Mouse (Mus musculus) intestine, embryonic 15.5 days (tissue): Measurements from ENCODE around the gene Arrdc2. TPM values are rescaled to one million over a fixed set of nuclear protein-coding genes. Genes with fewer than 3 reads are reported as not detected.

ENCODE experiments used
- ATAC-seq: fragments of 200-750 bp; cut with Nextera tagmentation; 2 replicates; pipeline ENCODE4 v1.8.0; 2017; ENCODE audit warnings: moderate TSS enrichment, moderate library complexity
- H3K27ac ChIP-seq: fragments of 300-500 bp; sonication (generic); 2 replicates; pipeline ENCODE4 v1.5.1; 2015; ENCODE audit warnings: mild to moderate bottlenecking, inconsistent platforms
- H3K27me3 ChIP-seq: fragments of 300-500 bp; sonication (generic); replicated peaks from 2 replicates; pipeline ENCODE4 v1.6.1; 2015; ENCODE audit warnings: inconsistent platforms
- H3K36me3 ChIP-seq: fragments of 300-500 bp; sonication (generic); 2 replicates; pipeline ENCODE4 v1.6.1; 2015; ENCODE audit warnings: inconsistent platforms
- H3K4me1 ChIP-seq: fragments of 300-500 bp; sonication (generic); replicated peaks from 2 replicates; pipeline ENCODE4 v1.6.1; 2015; ENCODE audit warnings: inconsistent platforms
- H3K4me2 ChIP-seq: fragments of 300-500 bp; sonication (generic); replicated peaks from 2 replicates; pipeline ENCODE4 v1.6.1; 2015; ENCODE audit warnings: mild to moderate bottlenecking, inconsistent platforms
- H3K4me3 ChIP-seq: fragments of 300-500 bp; sonication (generic); replicated peaks from 2 replicates; pipeline ENCODE4 v1.5.1; 2015; ENCODE audit warnings: inconsistent platforms
- H3K9ac ChIP-seq: fragments of 300-500 bp; sonication (generic); 2 replicates; pipeline ENCODE4 v1.6.1; 2015; ENCODE audit warnings: inconsistent platforms
- H3K9me3 ChIP-seq: fragments of 300-500 bp; sonication (generic); 2 replicates; pipeline ENCODE4 v1.6.1; 2016; ENCODE audit warnings: inconsistent platforms
- WGBS: fragments of 180-500 bp; shearing (Covaris S2); methylation state at CpG from one replicate; pipeline ENCODE4 v1.1.7; 2015; 5-methylcytosine and 5-hydroxymethylcytosine counted together
- polyA plus RNA-seq: library from polyadenylated mRNA; unstranded; fragments of >200 nt; fragmentation: Nextera tagmentation; extraction: Ambion mirVana; gene quantifications from 2 replicates; pipeline ENCODE4 v1.2.1, GENCODE M21; 2015

Gene Arrdc2
- polyA plus RNA-seq, 1 experiment from 2014 or later, result 7.5 TPM

DNA sequence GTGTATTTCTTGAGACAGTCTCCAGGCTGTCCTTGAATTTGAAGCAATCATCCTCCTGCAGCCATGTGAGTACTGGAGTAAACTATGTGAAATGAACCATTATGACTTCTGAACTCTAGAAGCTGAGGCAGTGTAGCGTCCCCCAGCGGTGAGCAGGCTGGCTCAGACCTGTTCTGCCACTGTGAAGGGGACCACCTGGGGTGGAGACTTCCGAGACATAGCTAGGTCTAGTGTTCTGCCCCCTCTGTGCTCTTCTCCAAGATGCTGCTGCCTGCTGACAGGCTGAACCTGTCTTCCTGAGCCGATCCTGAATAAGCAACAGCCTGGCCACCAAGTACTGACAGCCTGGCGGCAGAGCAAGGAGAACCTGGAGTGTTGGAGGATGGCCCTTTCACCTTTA lies 5.6 kb upstream of the Arrdc2 start:
- no peaks in the 10 kb centered on the region for H3K9me3 ChIP-seq
- H3K36me3 ChIP-seq, result no peaks in the 10 kb centered on the region
- no peak overlapping the region for H3K27ac ChIP-seq
- no peaks in the 10 kb centered on the region for H3K27me3 ChIP-seq
- 46% methylated on average over 5 of the region's 5 CpGs for WGBS
- H3K4me1 ChIP-seq, result peaks cover 15% of the 10 kb centered on the region
- no peak overlapping the region for H3K9ac ChIP-seq
- ATAC-seq, result no peak
- H3K4me2 ChIP-seq, result no peak overlapping the region
- no peak overlapping the region for H3K4me3 ChIP-seq

DNA sequence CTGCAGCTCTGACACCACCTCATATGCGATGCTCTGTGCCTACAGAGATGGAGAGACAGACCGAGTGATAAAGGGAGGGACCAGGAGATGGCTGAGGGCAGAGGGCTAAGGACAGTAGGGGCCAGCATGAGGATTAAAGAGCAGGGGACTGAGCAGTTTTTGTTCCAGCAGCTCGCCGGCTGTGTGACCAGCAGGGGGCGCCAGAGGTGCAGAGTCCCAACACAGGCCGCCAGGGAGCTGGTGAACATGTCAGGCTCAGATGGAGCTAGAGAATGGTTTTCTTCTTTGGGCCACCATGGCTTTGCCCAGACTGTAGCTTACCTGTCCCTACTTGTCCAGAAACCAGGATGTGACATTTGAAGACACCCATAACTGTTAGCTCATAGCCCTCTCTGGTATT lies 5.0 kb upstream of the Arrdc2 start:
- Histone ChIP-seq H3K36me3 (no peaks in the 10 kb centered on the region), H3K4me2 (no peak overlapping the region), H3K9ac (no peak overlapping the region), H3K4me1 (peaks cover 16% of the 10 kb centered on the region), H3K4me3 (no peak overlapping the region), H3K9me3 (no peaks in the 10 kb centered on the region), H3K27ac (no peak overlapping the region), H3K27me3 (no peaks in the 10 kb centered on the region)
- 2% methylated on average over 6 of the region's 6 CpGs for WGBS
- no peak for ATAC-seq

DNA sequence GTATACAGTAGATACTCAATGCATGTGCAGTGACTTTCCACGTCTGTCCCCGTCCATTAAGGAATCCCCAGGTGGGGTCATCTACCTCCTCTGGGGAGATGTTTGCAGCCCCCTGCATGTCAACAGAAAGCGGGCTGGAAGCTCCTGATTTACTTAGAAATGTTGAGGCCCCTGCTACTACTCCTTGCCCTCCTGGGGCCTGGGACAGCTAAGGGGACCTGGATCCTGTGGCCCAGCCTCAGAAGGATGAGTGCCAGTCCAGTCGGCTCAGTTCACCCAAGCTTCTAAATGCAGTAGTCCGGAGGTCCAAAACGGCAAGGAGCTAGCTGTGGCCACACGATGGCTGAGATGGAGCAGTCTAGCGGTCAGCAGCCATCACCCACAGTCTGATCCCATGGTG lies 4.4 kb upstream of the Arrdc2 start:
- Histone ChIP-seq H3K27ac (no peak overlapping the region), H3K4me2 (no peak overlapping the region), H3K4me1 (peaks cover 16% of the 10 kb centered on the region), H3K9ac (no peak overlapping the region), H3K4me3 (no peak overlapping the region), H3K36me3 (no peaks in the 10 kb centered on the region), H3K9me3 (no peaks in the 10 kb centered on the region), H3K27me3 (no peaks in the 10 kb centered on the region)
- 88% methylated on average over 8 of the region's 8 CpGs for WGBS
- ATAC-seq, result no peak

DNA sequence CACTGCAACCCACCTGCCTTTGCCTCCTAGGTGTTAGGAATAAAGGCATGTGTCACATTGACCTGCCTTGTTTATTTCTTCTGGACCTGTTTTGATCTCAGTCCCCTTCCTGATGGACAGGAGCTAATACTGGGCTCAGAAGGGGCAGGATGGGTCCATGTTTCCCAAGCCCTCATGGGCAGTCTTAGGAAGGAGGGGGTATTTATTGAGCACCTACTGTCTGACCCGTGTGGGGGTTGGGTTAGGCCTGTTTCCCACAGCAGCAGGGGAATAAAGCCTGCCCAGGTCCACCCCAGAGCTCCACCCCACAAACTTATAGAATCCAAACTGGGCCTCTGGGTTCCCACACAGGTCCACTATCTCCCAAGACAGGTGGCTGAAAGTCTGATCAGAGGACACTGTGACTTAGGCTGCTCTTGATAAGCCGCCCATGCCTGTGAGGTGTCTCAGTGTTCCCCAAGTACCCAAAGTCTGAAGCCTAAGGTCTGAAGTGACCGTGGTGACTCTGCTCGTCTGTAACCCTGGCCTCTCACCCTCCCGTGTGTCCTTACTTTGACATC lies 3.8 kb upstream of the Arrdc2 start:
- WGBS, result 85% methylated on average over 5 of the region's 5 CpGs

DNA sequence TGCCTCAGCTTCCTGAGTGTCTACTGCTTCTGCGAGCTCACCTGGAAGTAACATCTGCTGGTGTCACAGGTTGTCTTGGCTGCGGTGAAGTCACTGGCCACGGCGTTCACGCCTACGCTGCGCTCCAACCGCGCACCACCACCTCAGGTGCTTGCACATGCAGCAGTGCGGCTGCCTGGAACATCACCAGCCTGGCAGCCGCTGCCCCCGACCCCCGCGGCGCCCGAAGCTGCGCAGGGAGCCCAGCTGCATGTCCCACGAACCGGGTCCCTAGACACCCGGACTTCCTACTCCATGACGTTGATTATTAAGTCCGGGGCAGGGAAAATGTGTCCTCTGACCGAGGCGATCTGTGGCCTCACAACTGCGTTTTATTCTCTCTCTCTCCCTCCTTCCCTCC lies 3.0 kb upstream of the Arrdc2 start:
- no peaks in the 10 kb centered on the region for H3K9me3 ChIP-seq
- H3K27me3 ChIP-seq, result no peaks in the 10 kb centered on the region
- H3K27ac ChIP-seq, result no peak overlapping the region
- peaks cover 20% of the 10 kb centered on the region for H3K4me1 ChIP-seq
- ATAC-seq, result no peak
- H3K4me3 ChIP-seq, result no peak overlapping the region
- no peak overlapping the region for H3K4me2 ChIP-seq
- 72% methylated on average over 25 of the region's 25 CpGs for WGBS
- no peak overlapping the region for H3K9ac ChIP-seq
- no peaks in the 10 kb centered on the region for H3K36me3 ChIP-seq

More for the DNA sequence above, 3.8 kb upstream of the Arrdc2 start:
- no peak for ATAC-seq
- peaks cover 20% of the 10 kb centered on the region for H3K4me1 ChIP-seq
- no peak overlapping the region for H3K4me2 ChIP-seq
- H3K36me3 ChIP-seq, result no peaks in the 10 kb centered on the region
- H3K9me3 ChIP-seq, result no peaks in the 10 kb centered on the region
- no peak overlapping the region for H3K4me3 ChIP-seq
- no peaks in the 10 kb centered on the region for H3K27me3 ChIP-seq
- no peak overlapping the region for H3K9ac ChIP-seq
- no peak overlapping the region for H3K27ac ChIP-seq

DNA sequence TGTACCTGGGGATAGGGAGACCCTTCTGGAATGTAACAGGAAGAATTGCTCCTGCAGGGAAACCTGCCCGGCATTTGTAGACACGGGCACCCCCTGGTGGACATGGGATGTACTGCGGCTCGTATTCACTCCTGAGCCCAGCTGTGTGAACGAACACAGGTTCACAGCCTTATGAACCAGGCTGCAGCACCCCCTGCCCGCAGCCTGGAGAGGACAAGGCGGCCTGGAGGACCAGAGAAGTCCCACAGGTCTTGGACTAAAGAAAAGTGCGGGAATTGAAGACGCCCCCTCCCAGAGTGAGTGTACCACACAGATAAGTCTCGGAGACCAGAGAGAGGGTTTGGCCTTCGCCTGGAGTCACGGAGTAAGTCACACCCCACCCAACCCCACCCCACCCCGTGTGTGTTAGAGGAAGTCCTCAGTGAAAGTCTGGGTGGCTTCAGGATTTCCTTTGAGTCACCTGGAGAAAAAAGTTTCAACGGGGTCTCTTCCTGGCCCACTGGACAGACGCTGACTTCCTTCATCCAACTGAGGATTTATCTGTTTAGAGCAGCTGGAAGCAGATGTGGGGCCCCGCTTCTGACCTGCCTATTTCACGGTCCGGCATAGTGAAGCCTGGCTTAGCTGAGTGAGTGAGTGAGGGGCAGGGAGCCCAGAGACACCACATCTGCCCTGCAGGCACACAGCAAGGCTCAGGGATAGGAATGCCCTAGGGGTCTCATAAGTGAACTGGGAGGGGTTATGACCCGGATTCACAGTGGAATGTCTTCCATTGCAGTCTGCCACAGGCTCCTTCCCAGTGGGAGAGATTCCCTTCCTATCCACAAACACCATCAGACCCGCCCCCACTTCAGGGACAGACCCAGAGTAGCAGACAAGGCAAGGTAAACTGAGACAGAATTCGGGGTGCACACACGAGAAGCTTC lies 1.9 kb upstream of the Arrdc2 start:
- Histone ChIP-seq H3K27me3 (no peaks in the 10 kb centered on the region), H3K9me3 (no peaks in the 10 kb centered on the region), H3K4me1 (peaks cover 20% of the 10 kb centered on the region), H3K36me3 (no peaks in the 10 kb centered on the region; the same call in 1 of the 2 replicates), H3K27ac (peak overlapping the region; percentile 82; the same call in 1 of the 2 replicates), H3K4me2 (peak overlapping the region; percentile 37; the same call in 1 of the 2 replicates), H3K4me3 (no peak overlapping the region), H3K9ac (peak overlapping the region; percentile 26; the same call in 1 of the 2 replicates)
- 26% methylated on average over 22 of the region's 22 CpGs for WGBS
- ATAC-seq, result peak; percentile 1; the same call in 1 of the 2 replicates

DNA sequence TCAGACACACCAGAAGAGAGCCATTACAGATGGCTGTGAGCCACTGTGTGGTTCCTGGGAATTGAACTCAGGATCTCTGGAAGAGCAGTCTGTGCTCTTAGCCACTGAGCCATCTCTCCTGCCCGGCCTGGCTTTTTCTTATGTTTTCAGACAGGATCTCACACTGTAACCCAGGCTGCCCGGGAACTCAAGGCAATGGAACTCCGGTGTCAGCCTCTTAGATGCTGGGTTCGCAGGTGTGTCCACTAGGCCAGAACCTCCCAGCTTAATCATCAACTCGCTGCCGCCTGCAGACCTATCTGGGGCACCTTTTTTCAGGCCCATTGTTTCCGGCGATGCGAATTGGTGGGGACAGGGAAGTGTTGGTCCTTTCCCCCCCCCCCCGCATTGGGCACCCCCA lies 1.1 kb upstream of the Arrdc2 start:
- Histone ChIP-seq H3K4me1 (peaks cover 20% of the 10 kb centered on the region), H3K4me2 (peak overlapping the region; percentile 37; the same call in 1 of the 2 replicates), H3K9me3 (no peaks in the 10 kb centered on the region), H3K27me3 (no peaks in the 10 kb centered on the region), H3K9ac (no peak overlapping the region), H3K36me3 (no peaks in the 10 kb centered on the region; the same call in 1 of the 2 replicates), H3K4me3 (no peak overlapping the region), H3K27ac (peak overlapping the region; percentile 82)
- ATAC-seq, result no peak
- 44% methylated on average over 10 of the region's 10 CpGs for WGBS

DNA sequence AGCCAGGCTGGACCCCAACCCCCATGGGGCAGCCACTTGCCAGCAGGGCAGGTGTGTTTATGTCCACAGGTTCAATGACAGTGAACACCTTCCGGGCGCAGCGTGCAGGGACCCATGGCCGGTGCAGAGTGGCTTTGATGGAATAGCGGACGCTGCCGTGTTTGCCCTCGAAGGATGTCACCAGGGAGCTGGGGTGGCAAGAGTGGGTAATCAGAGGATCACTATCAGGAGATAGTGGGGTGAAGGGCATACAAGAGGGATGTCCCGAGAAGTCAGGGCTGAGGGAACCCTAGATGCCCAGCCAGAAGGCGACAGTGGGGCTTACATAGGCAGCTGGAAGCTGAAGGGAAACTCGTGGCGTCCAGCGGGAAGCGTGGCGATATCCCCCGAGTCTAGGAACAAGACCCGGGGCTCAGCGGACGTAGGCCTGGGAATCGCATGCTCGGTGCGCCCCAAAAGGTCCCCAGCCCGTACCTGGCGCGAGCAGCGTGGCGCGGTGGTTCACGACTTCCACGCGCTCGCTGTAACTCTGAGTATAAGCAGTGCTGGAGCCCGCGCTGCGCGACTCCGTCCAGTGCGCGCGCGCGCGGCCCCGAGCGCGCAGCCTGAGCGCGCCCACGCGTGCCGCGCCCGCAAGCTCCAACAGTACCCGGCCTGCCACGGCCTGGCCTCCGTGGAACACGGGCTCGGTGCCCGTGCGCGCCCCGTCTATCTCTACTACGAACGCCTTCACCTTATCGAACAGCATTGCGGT lies 689 bp downstream of the Arrdc2 start:
- peak overlapping the region; percentile 96 for H3K27ac ChIP-seq
- H3K4me1 ChIP-seq, result peaks cover 20% of the 10 kb centered on the region
- H3K4me2 ChIP-seq, result peak overlapping the region; percentile 87
- no peaks in the 10 kb centered on the region for H3K9me3 ChIP-seq
- peak; percentile 68 for ATAC-seq
- peaks cover 2% of the 10 kb centered on the region for H3K36me3 ChIP-seq
- H3K27me3 ChIP-seq, result no peaks in the 10 kb centered on the region
- 2% methylated on average over 66 of the region's 66 CpGs for WGBS
- H3K9ac ChIP-seq, result peak overlapping the region; percentile 81
- peak overlapping the region; percentile 72 for H3K4me3 ChIP-seq

DNA sequence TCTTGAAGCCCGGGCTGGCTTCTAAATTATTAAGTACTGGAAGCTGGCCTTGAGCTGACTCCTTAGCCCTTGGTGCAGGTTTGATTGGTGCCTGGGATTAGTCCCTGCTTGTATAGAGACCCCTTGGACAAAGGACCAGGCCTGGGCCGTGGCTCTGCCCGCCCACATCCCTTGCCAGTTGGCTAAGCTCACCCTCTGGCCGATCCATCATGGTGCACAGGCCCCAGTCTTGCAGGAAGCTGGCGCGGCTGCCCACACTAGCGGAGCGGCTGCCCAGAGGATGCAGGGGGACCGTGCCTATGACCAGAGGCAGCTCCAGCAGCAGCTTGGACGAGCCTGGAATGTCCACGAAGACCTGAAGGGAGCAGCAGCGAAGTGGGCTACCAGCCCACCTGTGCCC lies 2.9 kb downstream of the Arrdc2 start:
- no peak overlapping the region for H3K4me2 ChIP-seq
- H3K27ac ChIP-seq, result no peak overlapping the region
- H3K4me1 ChIP-seq, result peaks cover 25% of the 10 kb centered on the region
- no peaks in the 10 kb centered on the region for H3K27me3 ChIP-seq
- H3K4me3 ChIP-seq, result no peak overlapping the region
- no peaks in the 10 kb centered on the region for H3K9me3 ChIP-seq
- no peak overlapping the region for H3K9ac ChIP-seq
- 89% methylated on average over 12 of the region's 12 CpGs for WGBS
- no peak for ATAC-seq
- H3K36me3 ChIP-seq, result peaks cover 2% of the 10 kb centered on the region

DNA sequence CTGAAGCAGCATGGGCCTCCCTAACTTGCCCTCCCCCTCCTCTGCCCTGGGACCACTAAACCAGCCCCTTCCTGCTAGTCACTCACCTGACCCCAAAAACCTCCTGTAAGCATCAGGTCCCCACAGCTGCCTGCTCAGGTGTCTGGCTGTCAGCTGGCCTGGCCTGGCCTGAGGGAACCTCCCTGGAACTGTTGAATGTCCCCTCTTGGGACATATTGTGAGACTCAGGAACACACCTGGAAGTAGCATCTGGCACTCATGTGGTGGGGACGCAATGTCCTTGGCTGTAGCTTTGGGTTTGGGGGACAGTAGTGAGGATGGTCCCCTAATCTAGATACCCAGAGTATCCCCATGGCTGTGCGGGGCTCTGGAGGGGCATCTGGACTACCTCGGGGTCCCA lies 5.4 kb downstream of the Arrdc2 start:
- 93% methylated on average over 3 of the region's 3 CpGs for WGBS
- ATAC-seq, result no peak

DNA sequence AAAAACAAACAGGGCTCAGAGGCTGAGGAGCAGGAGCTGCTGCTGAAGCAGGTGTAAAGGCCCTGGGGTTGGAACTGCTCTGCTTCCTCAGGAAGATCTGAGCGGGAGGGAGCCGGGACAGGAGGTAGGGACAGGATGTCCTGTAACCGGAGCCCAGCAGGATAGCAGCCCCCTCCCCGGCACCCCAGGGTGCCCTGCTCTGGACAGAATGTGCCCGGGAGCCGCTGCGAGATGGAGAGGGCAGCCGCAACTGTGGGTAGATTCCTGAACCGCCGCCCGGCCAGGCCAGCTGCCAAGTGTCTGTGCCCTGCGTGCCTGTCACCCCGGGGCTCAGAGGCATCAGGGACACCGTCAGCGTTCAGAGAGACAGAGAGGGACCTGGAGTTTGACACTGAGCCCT lies 6.0 kb downstream of the Arrdc2 start:
- Histone ChIP-seq H3K36me3 (peaks cover 2% of the 10 kb centered on the region), H3K9ac (0 out of 2 replicates have a peak overlapping the region, but pooled peaks have one; percentile 3), H3K9me3 (no peaks in the 10 kb centered on the region), H3K27me3 (no peaks in the 10 kb centered on the region), H3K4me2 (no peak overlapping the region), H3K27ac (no peak overlapping the region), H3K4me3 (no peak overlapping the region), H3K4me1 (peaks cover 9% of the 10 kb centered on the region)
- no peak for ATAC-seq
- WGBS, result 57% methylated on average over 15 of the region's 15 CpGs

More for the DNA sequence above, 5.4 kb downstream of the Arrdc2 start:
- H3K36me3 ChIP-seq, result peaks cover 2% of the 10 kb centered on the region
- peaks cover 11% of the 10 kb centered on the region for H3K4me1 ChIP-seq
- H3K27ac ChIP-seq, result no peak overlapping the region
- no peak overlapping the region for H3K9ac ChIP-seq
- H3K27me3 ChIP-seq, result no peaks in the 10 kb centered on the region
- no peak overlapping the region for H3K4me3 ChIP-seq
- H3K4me2 ChIP-seq, result no peak overlapping the region
- H3K9me3 ChIP-seq, result no peaks in the 10 kb centered on the region

DNA sequence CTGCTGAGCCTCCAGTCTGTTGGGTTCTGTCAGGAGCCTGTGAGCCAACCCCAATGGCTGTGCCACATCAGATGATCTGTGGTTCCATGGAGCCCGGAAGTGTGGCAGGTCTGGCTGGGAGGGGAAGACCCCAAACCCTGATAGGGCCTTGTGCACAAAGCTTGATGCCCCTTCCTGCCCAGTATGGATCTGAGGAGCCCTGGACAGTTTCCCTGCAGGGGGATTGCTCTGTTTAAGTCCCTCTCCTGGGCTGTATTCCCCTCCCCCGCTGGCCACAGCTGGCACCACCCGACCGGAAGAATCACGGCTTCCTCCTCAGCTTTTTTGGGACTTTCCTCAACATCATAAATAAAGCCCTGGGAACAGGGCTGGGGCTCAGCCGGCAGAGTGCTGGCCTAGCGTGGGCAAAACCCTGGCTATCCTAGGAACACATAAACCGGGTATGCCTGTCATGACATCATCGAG lies 6.5 kb downstream of the Arrdc2 start:
- 42% methylated on average over 9 of the region's 9 CpGs for WGBS
- no peak overlapping the region for H3K4me2 ChIP-seq
- H3K9me3 ChIP-seq, result no peaks in the 10 kb centered on the region
- no peaks in the 10 kb centered on the region for H3K27me3 ChIP-seq
- H3K4me1 ChIP-seq, result peaks cover 7% of the 10 kb centered on the region; the same call in 1 of the 2 replicates
- ATAC-seq, result no peak
- peaks cover 2% of the 10 kb centered on the region for H3K36me3 ChIP-seq
- 0 out of 2 replicates have a peak overlapping the region, but pooled peaks have one; percentile 3 for H3K9ac ChIP-seq
- H3K4me3 ChIP-seq, result no peak overlapping the region
- no peak overlapping the region for H3K27ac ChIP-seq
